Mouse (Mus musculus) kidney, postnatal 10 days (tissue): ENCODE measurements around the gene Carm1.
"Not testable (repeated sequence)": the region's sequence is repeated elsewhere in the genome, so short reads cannot be mapped to it uniquely, and the experiment has no call there.

Experiments used
- DNase-seq: peaks from one replicate; pipeline ENCODE4 v3.0.0; 2021; ENCODE audit warnings: mixed read lengths

Carm1 gene

GRCm38 (mm10) chr9:21546789-21547074 is at the start of gene Carm1:
Gene Carm1, plus strand, starts transcription at chr9:21546894.
- no peak for DNase-seq

GRCm38 (mm10) chr9:21497050-21497542 is 49.6 kb upstream of the Carm1 start:
- no peak for DNase-seq

GRCm38 (mm10) chr9:21497664-21498063 is 49.0 kb upstream of the Carm1 start:
- no peak for DNase-seq

GRCm38 (mm10) chr9:21498284-21498902 is 48.3 kb upstream of the Carm1 start:
- DNase-seq = no peak

GRCm38 (mm10) chr9:21503352-21503751 is 43.3 kb upstream of the Carm1 start:
- DNase-seq = no peak

- DNase-seq = no peak
Measured at GRCm38 (mm10) chr9:21505767-21506166, 40.9 kb upstream of the Carm1 start.

- DNase-seq = peak; percentile 27
Measured at GRCm38 (mm10) chr9:21507753-21508430, 38.8 kb upstream of the Carm1 start.

- no peak for DNase-seq
Measured at GRCm38 (mm10) chr9:21508871-21509404, 37.8 kb upstream of the Carm1 start.

- DNase-seq = peak; percentile 98
Measured at GRCm38 (mm10) chr9:21509772-21510688, 36.7 kb upstream of the Carm1 start, which contains the start of gene Tmed1. Gene Tmed1, minus strand, starts transcription at chr9:21510252.

- no peak for DNase-seq
Measured at GRCm38 (mm10) chr9:21510689-21511015, 36.0 kb upstream of the Carm1 start.

GRCm38 (mm10) chr9:21511052-21511451 is 35.6 kb upstream of the Carm1 start:
- no peak for DNase-seq

GRCm38 (mm10) chr9:21513466-21513865 is 33.2 kb upstream of the Carm1 start:
- no peak for DNase-seq

GRCm38 (mm10) chr9:21517947-21518495 is 28.7 kb upstream of the Carm1 start:
- DNase-seq = no peak

- DNase-seq = not testable (repeated sequence)
Measured at GRCm38 (mm10) chr9:21518690-21519089, 28.0 kb upstream of the Carm1 start.

- no peak for DNase-seq
Measured at GRCm38 (mm10) chr9:21525142-21525936, 21.4 kb upstream of the Carm1 start.

- no peak for DNase-seq
Measured at GRCm38 (mm10) chr9:21525937-21526633, 20.6 kb upstream of the Carm1 start, which contains the start of gene AB124611. Gene AB124611, plus strand, starts transcription at chr9:21526176.

GRCm38 (mm10) chr9:21526634-21526944 is 20.1 kb upstream of the Carm1 start:
- DNase-seq = no peak

- no peak for DNase-seq
Measured at GRCm38 (mm10) chr9:21527100-21527801, 19.4 kb upstream of the Carm1 start.

GRCm38 (mm10) chr9:21527917-21528324 is 18.8 kb upstream of the Carm1 start:
- DNase-seq = no peak

GRCm38 (mm10) chr9:21536501-21536900 is 10.2 kb upstream of the Carm1 start:
- DNase-seq = no peak

- DNase-seq = no peak
Measured at GRCm38 (mm10) chr9:21537009-21537408, 9.7 kb upstream of the Carm1 start.
